Mouse (Mus musculus): Measurements from ENCODE around the gene Epb41l2.

Epb41l2 gene

GRCm38 (mm10) chr10:25436703-25437401 is 77.3 kb downstream of the Epb41l2 start:
- Histone ChIP-seq H3K9me3 (ENCODE audit: low read length) (no peaks in the 10 kb centered on the region), H3K27me3 (ENCODE audit: insufficient read depth, low read length) (no peaks in the 10 kb centered on the region)
- TF ChIP-seq POU5F1 (IDR thresholded peaks at IDR 0.05; ENCODE audit: borderline replicate concordance, low read length) (no peak), NANOG (IDR thresholded peaks at IDR 0.05; ENCODE audit: borderline replicate concordance, low read length) (no peak), CTCF (conservative IDR thresholded peaks at IDR 0.05; ENCODE audit: low read length) (no peak)

GRCm38 (mm10) chr10:25437586-25438298 is 78.1 kb downstream of the Epb41l2 start:
- Histone ChIP-seq H3K9me3 (ENCODE audit: low read length) (no peaks in the 10 kb centered on the region), H3K4me1 (replicated peaks; ENCODE audit: low read depth, low read length) (peaks cover 72% of the 10 kb centered on the region), H3K4me3 (replicated peaks; ENCODE audit: low read length) (no peak overlapping the region), H3K27me3 (ENCODE audit: insufficient read depth, low read length) (no peaks in the 10 kb centered on the region), H3K36me3 (ENCODE audit: insufficient read depth, low read length) (peaks cover 23% of the 10 kb centered on the region)
- no peak for TF ChIP-seq POU5F1 (IDR thresholded peaks at IDR 0.05; ENCODE audit: borderline replicate concordance, low read length)
- no peak for TF ChIP-seq CTCF (conservative IDR thresholded peaks at IDR 0.05; ENCODE audit: low read length)
- TF ChIP-seq NANOG (IDR thresholded peaks at IDR 0.05; ENCODE audit: borderline replicate concordance, low read length) = no peak

More at GRCm38 (mm10) chr10:25436703-25437401, 77.3 kb downstream of the Epb41l2 start:
- peaks cover 20% of the 10 kb centered on the region for H3K36me3 ChIP-seq (ENCODE audit: insufficient read depth, low read length)
- H3K4me1 ChIP-seq (replicated peaks; ENCODE audit: low read depth, low read length) = peaks cover 72% of the 10 kb centered on the region
- no peak overlapping the region for H3K4me3 ChIP-seq (replicated peaks; ENCODE audit: low read length)

- TF ChIP-seq CTCF (conservative IDR thresholded peaks at IDR 0.05; ENCODE audit: low read length) (no peak), NANOG (IDR thresholded peaks at IDR 0.05; ENCODE audit: borderline replicate concordance, low read length) (no peak), POU5F1 (IDR thresholded peaks at IDR 0.05; ENCODE audit: borderline replicate concordance, low read length) (no peak)
- peaks cover 23% of the 10 kb centered on the region for H3K36me3 ChIP-seq (ENCODE audit: insufficient read depth, low read length)
- no peak overlapping the region for H3K4me3 ChIP-seq (replicated peaks; ENCODE audit: low read length)
- H3K27me3 ChIP-seq (ENCODE audit: insufficient read depth, low read length) = no peaks in the 10 kb centered on the region
- peaks cover 66% of the 10 kb centered on the region for H3K4me1 ChIP-seq (replicated peaks; ENCODE audit: low read depth, low read length)
- no peaks in the 10 kb centered on the region for H3K9me3 ChIP-seq (ENCODE audit: low read length)
These were observed 78.7 kb downstream of the Epb41l2 start for GRCm38 (mm10) chr10:25438299-25438680.

GRCm38 (mm10) chr10:25439163-25439562 is 79.6 kb downstream of the Epb41l2 start:
- Histone ChIP-seq H3K9me3 (ENCODE audit: low read length) (no peaks in the 10 kb centered on the region), H3K4me3 (replicated peaks; ENCODE audit: low read length) (no peak overlapping the region), H3K27me3 (ENCODE audit: insufficient read depth, low read length) (no peaks in the 10 kb centered on the region), H3K4me1 (replicated peaks; ENCODE audit: low read depth, low read length) (peaks cover 59% of the 10 kb centered on the region), H3K36me3 (ENCODE audit: insufficient read depth, low read length) (peaks cover 30% of the 10 kb centered on the region)
- TF ChIP-seq NANOG (IDR thresholded peaks at IDR 0.05; ENCODE audit: borderline replicate concordance, low read length) = no peak
- TF ChIP-seq CTCF (conservative IDR thresholded peaks at IDR 0.05; ENCODE audit: low read length) = no peak
- no peak for TF ChIP-seq POU5F1 (IDR thresholded peaks at IDR 0.05; ENCODE audit: borderline replicate concordance, low read length)

GRCm38 (mm10) chr10:25439856-25440255 is 80.3 kb downstream of the Epb41l2 start:
- no peaks in the 10 kb centered on the region for H3K27me3 ChIP-seq (ENCODE audit: insufficient read depth, low read length)
- no peak overlapping the region for H3K4me3 ChIP-seq (replicated peaks; ENCODE audit: low read length)
- TF ChIP-seq CTCF (conservative IDR thresholded peaks at IDR 0.05; ENCODE audit: low read length) (no peak), POU5F1 (IDR thresholded peaks at IDR 0.05; ENCODE audit: borderline replicate concordance, low read length) (no peak), NANOG (IDR thresholded peaks at IDR 0.05; ENCODE audit: borderline replicate concordance, low read length) (no peak)
- no peaks in the 10 kb centered on the region for H3K9me3 ChIP-seq (ENCODE audit: low read length)
- peaks cover 52% of the 10 kb centered on the region for H3K4me1 ChIP-seq (replicated peaks; ENCODE audit: low read depth, low read length)
- H3K36me3 ChIP-seq (ENCODE audit: insufficient read depth, low read length) = peaks cover 37% of the 10 kb centered on the region

- peaks cover 43% of the 10 kb centered on the region for H3K4me1 ChIP-seq (replicated peaks; ENCODE audit: low read depth, low read length)
- no peaks in the 10 kb centered on the region for H3K9me3 ChIP-seq (ENCODE audit: low read length)
- peaks cover 46% of the 10 kb centered on the region for H3K36me3 ChIP-seq (ENCODE audit: insufficient read depth, low read length)
- TF ChIP-seq POU5F1 (IDR thresholded peaks at IDR 0.05; ENCODE audit: borderline replicate concordance, low read length) (no peak), NANOG (IDR thresholded peaks at IDR 0.05; ENCODE audit: borderline replicate concordance, low read length) (no peak), CTCF (conservative IDR thresholded peaks at IDR 0.05; ENCODE audit: low read length) (no peak)
- no peak overlapping the region for H3K4me3 ChIP-seq (replicated peaks; ENCODE audit: low read length)
- no peaks in the 10 kb centered on the region for H3K27me3 ChIP-seq (ENCODE audit: insufficient read depth, low read length)
These were observed 81.8 kb downstream of the Epb41l2 start for GRCm38 (mm10) chr10:25441405-25441804.

- H3K36me3 ChIP-seq (ENCODE audit: insufficient read depth, low read length) = peaks cover 46% of the 10 kb centered on the region
- no peak for TF ChIP-seq CTCF (conservative IDR thresholded peaks at IDR 0.05; ENCODE audit: low read length)
- no peak for TF ChIP-seq POU5F1 (IDR thresholded peaks at IDR 0.05; ENCODE audit: borderline replicate concordance, low read length)
- TF ChIP-seq NANOG (IDR thresholded peaks at IDR 0.05; ENCODE audit: borderline replicate concordance, low read length) = no peak
- H3K27me3 ChIP-seq (ENCODE audit: insufficient read depth, low read length) = no peaks in the 10 kb centered on the region
These were observed 84.0 kb downstream of the Epb41l2 start for GRCm38 (mm10) chr10:25443626-25444025.

GRCm38 (mm10) chr10:25444198-25444783 is 84.7 kb downstream of the Epb41l2 start:
- TF ChIP-seq NANOG (IDR thresholded peaks at IDR 0.05; ENCODE audit: borderline replicate concordance, low read length) (no peak), POU5F1 (IDR thresholded peaks at IDR 0.05; ENCODE audit: borderline replicate concordance, low read length) (no peak), CTCF (conservative IDR thresholded peaks at IDR 0.05; ENCODE audit: low read length) (no peak)
- H3K27me3 ChIP-seq (ENCODE audit: insufficient read depth, low read length) = no peaks in the 10 kb centered on the region

More at GRCm38 (mm10) chr10:25443626-25444025, 84.0 kb downstream of the Epb41l2 start:
- no peaks in the 10 kb centered on the region for H3K9me3 ChIP-seq (ENCODE audit: low read length)
- H3K4me3 ChIP-seq (replicated peaks; ENCODE audit: low read length) = no peak overlapping the region
- peaks cover 37% of the 10 kb centered on the region for H3K4me1 ChIP-seq (replicated peaks; ENCODE audit: low read depth, low read length)

More at GRCm38 (mm10) chr10:25444198-25444783, 84.7 kb downstream of the Epb41l2 start:
- H3K4me1 ChIP-seq (replicated peaks; ENCODE audit: low read depth, low read length) = peaks cover 34% of the 10 kb centered on the region
- no peak overlapping the region for H3K4me3 ChIP-seq (replicated peaks; ENCODE audit: low read length)
- no peaks in the 10 kb centered on the region for H3K9me3 ChIP-seq (ENCODE audit: low read length)
- H3K36me3 ChIP-seq (ENCODE audit: insufficient read depth, low read length) = peaks cover 46% of the 10 kb centered on the region

Measured in E14TG2a.4 (cell line).